Mouse (Mus musculus) CH12.LX (cell line): ENCODE measurements around the gene Rbm18.

Experiments used
- BHLHE40 ChIP-seq: IDR thresholded peaks from 2 replicates; pipeline ENCODE4 v1.6.1; 2011; ENCODE audit warnings: mild to moderate bottlenecking, low read depth, low read length, improper control_type of control experiment
- CTCF ChIP-seq, 2 experiments: IDR thresholded peaks in 1 of 2; conservative IDR thresholded peaks in 1 of 2; 2 replicates each; pipeline ENCODE4 v1.5.1; 2011 to 2012; ENCODE audit warnings: low read depth in 2 of 2, low read length in 2 of 2, improper control_type of control experiment in 1 of 2, inconsistent platforms in 1 of 2, mild to moderate bottlenecking in 1 of 2, moderate library complexity in 1 of 2
- EP300 ChIP-seq: IDR thresholded peaks from 2 replicates; pipeline ENCODE4 v1.6.1; 2011; ENCODE audit warnings: low read length, improper control_type of control experiment
- MAFK ChIP-seq: IDR thresholded peaks from 2 replicates; pipeline ENCODE4 v1.6.1; 2011; ENCODE audit warnings: low read length, improper control_type of control experiment; ENCODE audit not compliant: insufficient replicate concordance
- NELFE ChIP-seq: IDR thresholded peaks from 2 replicates; pipeline ENCODE4 v1.6.1; 2011; ENCODE audit warnings: low read depth, low read length, improper control_type of control experiment
- UBTF ChIP-seq: IDR thresholded peaks from 2 replicates; pipeline ENCODE4 v1.6.1; 2012; ENCODE audit warnings: low read depth, mild to moderate bottlenecking, inconsistent platforms, low read length, improper control_type of control experiment, moderate library complexity
- USF1 ChIP-seq: IDR thresholded peaks from 2 replicates; pipeline ENCODE4 v1.6.1; 2014; ENCODE audit warnings: low read depth, mild to moderate bottlenecking, inconsistent platforms, low read length, improper control_type of control experiment
- USF2 ChIP-seq: conservative IDR thresholded peaks from 2 replicates; pipeline ENCODE4 v1.6.1; 2011; ENCODE audit warnings: low read depth, low read length, improper control_type of control experiment

DNA sequence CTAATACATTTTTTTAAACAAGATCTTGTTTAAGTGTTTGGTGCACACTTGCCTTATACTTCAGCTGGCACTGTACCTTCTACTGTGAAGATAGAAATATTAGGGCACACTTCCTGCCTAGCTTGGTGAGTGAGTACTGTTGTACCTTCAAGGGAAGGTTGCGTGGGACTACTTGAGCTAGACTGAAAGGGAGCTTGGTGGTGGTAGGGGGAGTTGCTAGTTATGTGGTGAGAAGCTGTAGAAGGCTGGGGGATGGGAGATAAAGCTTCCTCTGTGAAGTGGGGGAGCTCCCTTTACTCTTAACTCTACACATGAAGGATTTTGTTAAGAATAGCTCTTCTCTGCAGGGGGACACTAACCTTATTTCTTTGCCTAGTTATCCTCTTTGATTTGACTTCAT lies 20.9 kb upstream of the Rbm18 start:
- no peak for TF ChIP-seq NELFE
- TF ChIP-seq UBTF: no peak
- TF ChIP-seq CTCF (conservative IDR thresholded peaks at IDR 0.05 in 1 of 2, IDR thresholded peaks at IDR 0.05 in 1 of 2; ENCODE audit: low read depth in 2 of 2, low read length in 2 of 2): no peak
- no peak for TF ChIP-seq BHLHE40
- no peak for TF ChIP-seq USF1
- TF ChIP-seq EP300: no peak
- no peak for TF ChIP-seq USF2
- no peak for TF ChIP-seq MAFK
